Mouse (Mus musculus): ENCODE results near the gene Abcb10. TPM values are rescaled to one million over a fixed set of nuclear protein-coding genes. Genes with fewer than 3 reads are reported as not detected.
"Not testable (repeated sequence)": the region's sequence is repeated elsewhere in the genome, so short reads cannot be mapped to it uniquely, and the experiment has no call there.

Gene Abcb10
- total RNA-seq, 1 experiment from 2014 or later, result 14.3 TPM

- DNase-seq, result no peak
Observed at GRCm38 (mm10) chr8:123980239-123980638, 2.7 kb downstream of the Abcb10 start.

DNA sequence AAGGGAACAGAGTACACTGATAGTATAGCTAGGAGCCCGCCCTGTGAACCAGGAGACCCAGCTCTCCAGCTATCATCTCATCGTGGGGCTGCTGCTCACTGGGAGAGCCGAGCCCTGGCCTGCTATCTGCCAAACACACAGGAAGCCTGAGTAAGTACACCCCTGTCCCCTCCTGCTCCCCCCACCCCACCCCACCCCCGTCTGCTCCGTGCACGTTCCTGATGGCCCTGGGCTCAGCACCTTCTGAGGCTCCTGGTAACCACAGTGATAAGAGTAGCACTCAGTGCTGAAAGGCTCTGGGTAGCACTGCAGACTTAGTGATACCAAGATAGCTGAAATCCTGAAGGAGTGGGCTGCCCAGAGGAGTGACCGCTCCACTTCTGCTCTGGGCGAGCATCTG is 4.0 kb downstream of the Abcb10 start:
- DNase-seq, result no peak

GRCm38 (mm10) chr8:123978166-123978838 is 4.6 kb downstream of the Abcb10 start:
- DNase-seq, result peak; percentile 25

DNA sequence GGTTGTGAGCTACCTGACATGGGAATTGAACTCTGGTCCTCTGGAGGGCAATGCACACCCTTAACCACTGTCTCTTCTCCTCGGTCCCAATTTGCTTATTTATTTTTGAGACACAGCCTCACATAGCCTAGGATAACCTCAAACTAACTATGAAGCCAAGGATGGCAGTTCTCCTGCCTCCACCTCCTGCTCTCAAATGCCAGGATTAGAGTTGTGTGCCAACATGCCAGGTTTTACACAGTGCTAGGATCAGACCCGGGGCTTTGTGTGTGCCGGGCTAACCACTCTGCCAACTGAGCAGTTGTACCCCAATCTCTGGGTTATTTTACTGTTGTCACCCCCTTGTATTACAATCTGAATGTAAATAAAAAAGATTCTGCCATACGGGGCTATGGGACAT is 5.4 kb downstream of the Abcb10 start:
- DNase-seq, result no peak

- DNase-seq, result no peak
Observed at GRCm38 (mm10) chr8:123973495-123973894, 9.4 kb downstream of the Abcb10 start.

GRCm38 (mm10) chr8:123966896-123967295 is 16.0 kb downstream of the Abcb10 start:
- DNase-seq, result no peak

GRCm38 (mm10) chr8:123961371-123961770 is 21.6 kb downstream of the Abcb10 start:
- no peak for DNase-seq

DNA sequence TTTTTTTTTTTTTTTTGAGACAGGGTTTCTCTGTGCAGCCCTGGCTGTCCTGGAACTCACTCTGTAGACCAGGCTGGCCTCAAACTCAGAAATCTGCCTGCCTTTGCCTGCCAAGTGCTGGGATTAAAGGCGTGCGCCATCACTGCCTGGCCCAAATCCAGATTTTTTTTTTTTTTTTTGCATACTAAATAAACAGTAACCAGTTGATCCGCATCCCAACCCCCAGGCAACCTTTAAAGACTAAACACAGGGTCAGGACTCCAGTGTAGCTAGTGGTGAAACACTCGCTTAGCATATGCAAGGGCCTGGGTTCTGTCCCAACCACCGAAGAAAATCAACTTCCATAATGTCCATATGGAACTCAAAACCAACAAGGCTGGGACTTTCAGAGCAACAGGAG is 22.4 kb downstream of the Abcb10 start:
- DNase-seq, result not testable (repeated sequence)

GRCm38 (mm10) chr8:123960056-123960455 is 22.9 kb downstream of the Abcb10 start:
- peak; percentile 31 for DNase-seq

- no peak for DNase-seq
Observed at GRCm38 (mm10) chr8:123959473-123959872, 23.4 kb downstream of the Abcb10 start.

DNA sequence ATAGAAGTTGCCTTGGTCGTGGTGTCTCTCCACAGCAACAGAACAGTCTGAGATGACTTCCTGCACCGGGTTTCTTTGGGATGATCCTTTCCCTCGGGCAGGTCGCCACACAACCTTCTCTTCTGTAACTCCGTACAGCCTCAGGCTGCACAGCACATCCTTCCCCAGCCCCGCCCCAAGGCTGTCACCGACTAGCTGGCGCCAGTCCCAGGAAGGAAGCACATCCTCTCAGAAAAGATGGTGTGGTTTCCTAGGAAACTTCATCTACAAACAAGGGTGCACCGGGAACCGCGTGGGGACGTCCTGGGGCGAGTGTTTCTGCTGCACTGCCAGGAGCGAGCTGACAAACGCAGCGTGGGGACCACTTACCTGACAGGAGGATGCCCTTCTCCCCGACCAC is 24.8 kb downstream of the Abcb10 start:
- no peak for DNase-seq

GRCm38 (mm10) chr8:123954246-123954645 is 28.7 kb downstream of the Abcb10 start:
- no peak for DNase-seq

- no peak for DNase-seq
Observed at GRCm38 (mm10) chr8:123953686-123954085, 29.2 kb downstream of the Abcb10 start.

- peak; percentile 46 for DNase-seq
Observed at GRCm38 (mm10) chr8:123950077-123950802, 32.7 kb downstream of the Abcb10 start.

- DNase-seq, result no peak
Observed at GRCm38 (mm10) chr8:123949686-123949986, 33.3 kb downstream of the Abcb10 start.

GRCm38 (mm10) chr8:123948942-123949685 is 33.8 kb downstream of the Abcb10 start, which contains the start of gene Nup133:
TSS of gene Nup133 (minus strand) at chr8:123949265.
- DNase-seq, result peak; percentile 99

GRCm38 (mm10) chr8:123929026-123929425 is 53.9 kb downstream of the Abcb10 start:
- DNase-seq, result no peak

DNA sequence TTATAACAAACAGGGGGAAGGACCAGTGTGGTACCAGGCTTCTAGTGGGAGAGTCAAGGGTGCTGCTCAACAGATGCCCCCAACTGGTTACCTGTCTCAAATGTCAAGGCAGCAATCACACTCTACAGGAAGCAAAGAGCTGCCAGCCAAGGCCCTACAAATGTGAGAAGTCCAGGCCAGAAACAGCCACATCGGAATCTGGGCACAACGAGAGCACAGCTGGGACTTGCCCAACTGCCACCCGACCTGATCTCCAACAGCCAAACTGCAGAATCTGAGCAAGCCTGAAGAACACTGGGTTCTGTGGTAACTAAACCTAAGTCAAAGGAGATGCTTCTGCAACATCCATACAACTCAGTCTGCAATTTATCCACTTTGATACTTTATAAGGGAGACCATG is 57.3 kb downstream of the Abcb10 start:
- DNase-seq, result no peak

DNA sequence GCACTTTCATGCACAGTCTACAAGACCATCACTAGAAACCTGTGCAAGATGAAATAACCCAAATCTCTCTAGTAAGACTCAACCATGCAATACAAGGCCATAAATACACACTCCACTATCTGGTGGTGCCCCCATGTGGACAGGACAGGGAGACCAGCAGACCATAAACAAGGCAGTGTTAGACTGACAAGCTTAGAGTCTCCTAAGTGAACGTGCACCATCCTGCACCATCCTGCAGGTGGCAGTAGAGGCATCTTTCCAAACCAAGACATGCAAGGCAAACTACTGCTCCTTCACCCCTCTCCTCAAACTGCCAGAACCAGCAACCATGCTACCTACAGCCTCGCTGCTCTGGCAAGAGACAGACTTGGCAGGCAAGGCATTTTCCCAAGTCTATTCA is 58.2 kb downstream of the Abcb10 start:
- peak; percentile 66 for DNase-seq

GRCm38 (mm10) chr8:123914635-123915034 is 68.3 kb downstream of the Abcb10 start:
- no peak for DNase-seq

- no peak for DNase-seq
Observed at GRCm38 (mm10) chr8:123912265-123912664, 70.7 kb downstream of the Abcb10 start.

- DNase-seq, result no peak
Observed at GRCm38 (mm10) chr8:123907604-123908003, 75.3 kb downstream of the Abcb10 start.

DNA sequence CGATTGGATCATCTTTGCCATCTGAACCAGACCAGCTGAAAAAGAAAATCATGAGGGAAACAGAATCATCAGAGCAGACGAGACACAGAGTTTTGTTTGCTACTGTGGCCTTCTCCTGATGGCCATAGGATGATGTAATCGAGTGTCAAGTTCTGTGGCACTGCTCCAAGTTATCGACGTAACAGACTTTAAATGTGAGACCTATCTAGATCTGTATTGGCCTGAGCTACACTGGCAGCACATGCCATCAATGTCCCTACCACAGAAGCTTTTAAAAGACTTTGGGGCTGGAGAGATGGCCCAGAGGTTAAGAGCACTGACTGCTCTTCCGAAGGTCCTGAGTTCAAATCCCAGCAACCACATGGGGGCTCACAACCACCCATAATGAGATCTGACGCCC is 80.3 kb downstream of the Abcb10 start:
- peak; percentile 35 for DNase-seq

All from adrenal gland, postnatal 25 days (tissue).